Mouse (Mus musculus) ES-Bruce4 (cell line): ENCODE data around the gene Plce1.

Experiments
- CTCF ChIP-seq: IDR thresholded peaks from one replicate; pipeline ENCODE4 v1.8.1; 2011; ENCODE audit warnings: low read depth, low read length
- EP300 ChIP-seq: IDR thresholded peaks from 2 replicates; pipeline ENCODE4 v1.6.1; 2011; ENCODE audit warnings: low read depth, low read length; ENCODE audit not compliant: insufficient read depth
- POLR2A ChIP-seq: IDR thresholded peaks from one replicate; pipeline ENCODE4 v1.8.1; 2011; ENCODE audit warnings: low read length; ENCODE audit not compliant: insufficient read depth

DNA sequence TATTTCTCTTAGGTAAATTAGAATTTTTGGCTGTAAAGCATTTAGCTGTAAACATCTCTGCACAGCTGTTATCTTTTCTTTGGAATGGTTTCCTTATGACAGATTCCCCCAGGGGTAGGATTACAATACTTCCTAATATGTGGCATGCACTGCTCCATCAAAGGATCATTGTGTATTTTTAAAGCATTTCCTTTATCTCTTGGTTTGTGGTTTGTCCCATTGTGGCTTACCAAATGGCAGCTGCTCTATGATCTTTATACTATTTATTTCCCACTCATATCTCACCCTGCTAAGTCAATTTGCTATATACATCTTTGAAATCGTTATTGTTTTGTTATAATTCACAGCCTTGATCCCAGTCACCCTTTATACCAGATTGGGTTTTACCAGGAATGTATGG is 352.3 kb downstream of the Plce1 start:
- no peak for TF ChIP-seq CTCF
- TF ChIP-seq POLR2A: no peak
- TF ChIP-seq EP300: no peak
